Mouse (Mus musculus): Measurements from ENCODE around the gene Kif18a. TPM values are rescaled to one million over a fixed set of nuclear protein-coding genes. Genes with fewer than 3 reads are reported as not detected.

Kif18a gene
- 47.0 and 47.9 TPM in 2 replicates for polyA plus RNA-seq (2014; fragmentation: Nextera tagmentation; extraction: Ambion mirVana)

- peak; percentile 97 for ATAC-seq (ENCODE audit: low FRiP score)
- WGBS, result under 1% methylated on average over 51 of the region's 51 CpGs
- Histone ChIP-seq H3K27ac (ENCODE audit: low read depth, low read length) (peak within 1 kb of the TSS; percentile 82), H3K4me3 (ENCODE audit: low read depth, low read length) (peak within 1 kb of the TSS; percentile 71), H3K4me2 (peak within 1 kb of the TSS; percentile 60), H3K27me3 (ENCODE audit: control insufficient read depth, insufficient read depth, low read length) (no peaks in the 10 kb centered on the region), H3K4me1 (ENCODE audit: control insufficient read depth, insufficient read depth, low read length) (peaks cover 8% of the 10 kb centered on the region; the same call in 1 of the 2 replicates), H3K36me3 (ENCODE audit: control insufficient read depth, insufficient read depth, low read length) (no peaks in the 10 kb centered on the region), H3K9me3 (ENCODE audit: control insufficient read depth, low read length) (no peaks in the 10 kb centered on the region), H3K9ac (ENCODE audit: low read length) (peak within 1 kb of the TSS; percentile 76)
- peak; percentile 98 for DNase-seq (ENCODE audit: low spot score, missing footprints)
These were observed at the start of gene Kif18a, which contains the start of gene Mettl15 for GRCm38 (mm10) chr2:109280600-109281340. TSS of gene Kif18a (plus strand) at chr2:109280738. TSS of gene Mettl15 (minus strand) at chr2:109280748.

- Histone ChIP-seq H3K4me1 (ENCODE audit: control insufficient read depth, insufficient read depth, low read length) (no peaks in the 10 kb centered on the region), H3K27me3 (ENCODE audit: control insufficient read depth, insufficient read depth, low read length) (no peaks in the 10 kb centered on the region), H3K4me3 (ENCODE audit: low read depth, low read length) (no peak overlapping the region), H3K9ac (ENCODE audit: low read length) (no peak overlapping the region), H3K36me3 (ENCODE audit: control insufficient read depth, insufficient read depth, low read length) (no peaks in the 10 kb centered on the region), H3K4me2 (no peak overlapping the region), H3K9me3 (ENCODE audit: control insufficient read depth, low read length) (no peaks in the 10 kb centered on the region), H3K27ac (ENCODE audit: low read depth, low read length) (no peak overlapping the region)
- WGBS, result 87% methylated on average over 4 of the region's 4 CpGs
- no peak for ATAC-seq (ENCODE audit: low FRiP score)
- no peak for DNase-seq (ENCODE audit: low spot score, missing footprints)
These were observed 46.7 kb upstream of the Kif18a start for GRCm38 (mm10) chr2:109233876-109234275.

- no peak overlapping the region for H3K9ac ChIP-seq (ENCODE audit: low read length)
- WGBS, result 98% methylated on average over 1 of the region's 1 CpGs
- no peaks in the 10 kb centered on the region for H3K4me1 ChIP-seq (ENCODE audit: control insufficient read depth, insufficient read depth, low read length)
- no peaks in the 10 kb centered on the region for H3K36me3 ChIP-seq (ENCODE audit: control insufficient read depth, insufficient read depth, low read length)
- H3K27ac ChIP-seq (ENCODE audit: low read depth, low read length), result no peak overlapping the region
- DNase-seq (ENCODE audit: low spot score, missing footprints), result no peak
- no peak overlapping the region for H3K4me3 ChIP-seq (ENCODE audit: low read depth, low read length)
- no peak overlapping the region for H3K4me2 ChIP-seq
- no peaks in the 10 kb centered on the region for H3K27me3 ChIP-seq (ENCODE audit: control insufficient read depth, insufficient read depth, low read length)
- H3K9me3 ChIP-seq (ENCODE audit: control insufficient read depth, low read length), result no peaks in the 10 kb centered on the region
- ATAC-seq (ENCODE audit: low FRiP score), result no peak
These were observed 44.8 kb upstream of the Kif18a start for GRCm38 (mm10) chr2:109235741-109236140.

GRCm38 (mm10) chr2:109241947-109242346 lies 38.6 kb upstream of the Kif18a start:
- H3K9me3 ChIP-seq (ENCODE audit: control insufficient read depth, low read length), result no peaks in the 10 kb centered on the region
- no peaks in the 10 kb centered on the region for H3K36me3 ChIP-seq (ENCODE audit: control insufficient read depth, insufficient read depth, low read length)
- H3K4me2 ChIP-seq, result no peak overlapping the region
- H3K4me1 ChIP-seq (ENCODE audit: control insufficient read depth, insufficient read depth, low read length), result no peaks in the 10 kb centered on the region
- H3K27me3 ChIP-seq (ENCODE audit: control insufficient read depth, insufficient read depth, low read length), result no peaks in the 10 kb centered on the region
- no peak for ATAC-seq (ENCODE audit: low FRiP score)
- no peak overlapping the region for H3K4me3 ChIP-seq (ENCODE audit: low read depth, low read length)
- no peak for DNase-seq (ENCODE audit: low spot score, missing footprints)
- WGBS, result 61% methylated on average over 3 of the region's 3 CpGs
- no peak overlapping the region for H3K27ac ChIP-seq (ENCODE audit: low read depth, low read length)
- H3K9ac ChIP-seq (ENCODE audit: low read length), result no peak overlapping the region

GRCm38 (mm10) chr2:109262779-109263178 lies 17.8 kb upstream of the Kif18a start:
- Histone ChIP-seq H3K9ac (ENCODE audit: low read length) (no peak overlapping the region), H3K36me3 (ENCODE audit: control insufficient read depth, insufficient read depth, low read length) (no peaks in the 10 kb centered on the region), H3K4me2 (no peak overlapping the region), H3K9me3 (ENCODE audit: control insufficient read depth, low read length) (no peaks in the 10 kb centered on the region), H3K4me1 (ENCODE audit: control insufficient read depth, insufficient read depth, low read length) (no peaks in the 10 kb centered on the region), H3K27me3 (ENCODE audit: control insufficient read depth, insufficient read depth, low read length) (no peaks in the 10 kb centered on the region), H3K27ac (ENCODE audit: low read depth, low read length) (no peak overlapping the region), H3K4me3 (ENCODE audit: low read depth, low read length) (no peak overlapping the region)
- DNase-seq (ENCODE audit: low spot score, missing footprints) (no peak), ATAC-seq (ENCODE audit: low FRiP score) (no peak)
- WGBS, result 93% methylated on average over 1 of the region's 1 CpGs

GRCm38 (mm10) chr2:109273098-109273497 lies 7.4 kb upstream of the Kif18a start:
- no peak overlapping the region for H3K9ac ChIP-seq (ENCODE audit: low read length)
- H3K4me1 ChIP-seq (ENCODE audit: control insufficient read depth, insufficient read depth, low read length), result 0 out of 2 replicates have a peak, but pooled peaks cover 2% of the 10 kb centered on the region
- no peak overlapping the region for H3K4me2 ChIP-seq
- WGBS, result 97% methylated on average over 1 of the region's 1 CpGs
- no peaks in the 10 kb centered on the region for H3K36me3 ChIP-seq (ENCODE audit: control insufficient read depth, insufficient read depth, low read length)
- no peaks in the 10 kb centered on the region for H3K9me3 ChIP-seq (ENCODE audit: control insufficient read depth, low read length)
- H3K27ac ChIP-seq (ENCODE audit: low read depth, low read length), result no peak overlapping the region
- no peak overlapping the region for H3K4me3 ChIP-seq (ENCODE audit: low read depth, low read length)
- DNase-seq (ENCODE audit: low spot score, missing footprints), result no peak
- no peaks in the 10 kb centered on the region for H3K27me3 ChIP-seq (ENCODE audit: control insufficient read depth, insufficient read depth, low read length)
- no peak for ATAC-seq (ENCODE audit: low FRiP score)

GRCm38 (mm10) chr2:109277593-109277992 lies 2.9 kb upstream of the Kif18a start:
- H3K9me3 ChIP-seq (ENCODE audit: control insufficient read depth, low read length), result no peaks in the 10 kb centered on the region
- H3K4me3 ChIP-seq (ENCODE audit: low read depth, low read length), result peak overlapping the region; percentile 46
- H3K27me3 ChIP-seq (ENCODE audit: control insufficient read depth, insufficient read depth, low read length), result no peaks in the 10 kb centered on the region
- H3K27ac ChIP-seq (ENCODE audit: low read depth, low read length), result no peak overlapping the region
- WGBS, result 10% methylated on average over 7 of the region's 7 CpGs
- DNase-seq (ENCODE audit: low spot score, missing footprints) (peak; percentile 92), ATAC-seq (ENCODE audit: low FRiP score) (no peak)
- H3K4me1 ChIP-seq (ENCODE audit: control insufficient read depth, insufficient read depth, low read length), result peaks cover 8% of the 10 kb centered on the region; the same call in 1 of the 2 replicates
- H3K4me2 ChIP-seq, result peak overlapping the region; percentile 55
- peak overlapping the region; percentile 62 for H3K9ac ChIP-seq (ENCODE audit: low read length)
- H3K36me3 ChIP-seq (ENCODE audit: control insufficient read depth, insufficient read depth, low read length), result no peaks in the 10 kb centered on the region

GRCm38 (mm10) chr2:109278036-109278435 lies 2.5 kb upstream of the Kif18a start:
- Histone ChIP-seq H3K27me3 (ENCODE audit: control insufficient read depth, insufficient read depth, low read length) (no peaks in the 10 kb centered on the region), H3K36me3 (ENCODE audit: control insufficient read depth, insufficient read depth, low read length) (no peaks in the 10 kb centered on the region), H3K9ac (ENCODE audit: low read length) (peak overlapping the region; percentile 62), H3K4me3 (ENCODE audit: low read depth, low read length) (peak overlapping the region; percentile 46), H3K9me3 (ENCODE audit: control insufficient read depth, low read length) (no peaks in the 10 kb centered on the region), H3K4me1 (ENCODE audit: control insufficient read depth, insufficient read depth, low read length) (peaks cover 8% of the 10 kb centered on the region; the same call in 1 of the 2 replicates), H3K4me2 (peak overlapping the region; percentile 55), H3K27ac (ENCODE audit: low read depth, low read length) (no peak overlapping the region)
- ATAC-seq (ENCODE audit: low FRiP score) (no peak), DNase-seq (ENCODE audit: low spot score, missing footprints) (peak; percentile 95)
- WGBS, result under 1% methylated on average over 16 of the region's 16 CpGs

GRCm38 (mm10) chr2:109280272-109280599 lies 302 bp upstream of the Kif18a start:
- WGBS, result 6% methylated on average over 4 of the region's 4 CpGs
- Histone ChIP-seq H3K4me2 (peak overlapping the region; percentile 60), H3K27me3 (ENCODE audit: control insufficient read depth, insufficient read depth, low read length) (no peaks in the 10 kb centered on the region), H3K36me3 (ENCODE audit: control insufficient read depth, insufficient read depth, low read length) (no peaks in the 10 kb centered on the region), H3K4me3 (ENCODE audit: low read depth, low read length) (peak overlapping the region; percentile 71), H3K27ac (ENCODE audit: low read depth, low read length) (no peak overlapping the region), H3K9me3 (ENCODE audit: control insufficient read depth, low read length) (no peaks in the 10 kb centered on the region), H3K9ac (ENCODE audit: low read length) (peak overlapping the region; percentile 43; the same call in 1 of the 2 replicates), H3K4me1 (ENCODE audit: control insufficient read depth, insufficient read depth, low read length) (peaks cover 8% of the 10 kb centered on the region; the same call in 1 of the 2 replicates)
- DNase-seq (ENCODE audit: low spot score, missing footprints) (no peak), ATAC-seq (ENCODE audit: low FRiP score) (no peak)
